Mouse (Mus musculus) heart, adult 2 months (tissue): ENCODE data around the gene Aadacl3. TPM values are rescaled to one million over a fixed set of nuclear protein-coding genes. Genes with fewer than 3 reads are reported as not detected.

Source experiments
- DNase-seq, 2 experiments: peaks; one replicate each; pipeline ENCODE4 v3.0.0; 2021
- H3K27ac ChIP-seq: fragments of 200-600 bp; 2 replicates; pipeline ENCODE4 v1.8.1; 2022
- H3K27me3 ChIP-seq: fragments of 200-500 bp; 2 replicates; pipeline ENCODE4 v1.6.1; 2012; ENCODE audit warnings: mild to moderate bottlenecking, low read length, inconsistent platforms, mixed read lengths; ENCODE audit not compliant: control insufficient read depth, insufficient read depth
- H3K36me3 ChIP-seq: fragments of 200-500 bp; 2 replicates; pipeline ENCODE4 v1.6.1; 2012; ENCODE audit warnings: low read length, inconsistent platforms; ENCODE audit not compliant: control insufficient read depth, insufficient read depth
- H3K4me1 ChIP-seq: fragments of 200-500 bp; 2 replicates; pipeline ENCODE4 v1.6.1; 2011; ENCODE audit warnings: low read length; ENCODE audit not compliant: control insufficient read depth, insufficient read depth
- H3K4me3 ChIP-seq: fragments of 200-600 bp; 2 replicates; pipeline ENCODE4 v1.8.1; 2022
- H3K79me2 ChIP-seq: fragments of 200-500 bp; replicated peaks from 2 replicates; pipeline ENCODE4 v1.6.1; 2012; ENCODE audit warnings: mild to moderate bottlenecking, inconsistent platforms, low read length, moderate library complexity, mixed read lengths; ENCODE audit not compliant: control insufficient read depth, insufficient read depth
- H3K9ac ChIP-seq: fragments of 200-500 bp; 2 replicates; pipeline ENCODE4 v1.6.1; 2012; ENCODE audit warnings: low read depth, mild to moderate bottlenecking, control low read depth, inconsistent platforms, low read length, mixed read lengths
- CTCF ChIP-seq: fragments of 200-600 bp; IDR thresholded peaks from 2 replicates; pipeline ENCODE4 v1.8.1; 2022; ENCODE audit warnings: antibody characterized with exemption, mild to moderate bottlenecking, moderate library complexity
- EP300 ChIP-seq: fragments of 200-500 bp; IDR thresholded peaks from 2 replicates; pipeline ENCODE4 v1.6.1; 2011; ENCODE audit warnings: low read depth, low read length, control low read depth; ENCODE audit not compliant: insufficient read depth
- POLR2A ChIP-seq: fragments of 200-500 bp; IDR thresholded peaks from 2 replicates; pipeline ENCODE4 v1.6.1; 2011; ENCODE audit warnings: mild to moderate bottlenecking, low read depth, low read length, control low read depth; ENCODE audit not compliant: insufficient read depth
- WGBS: fragments of 180-500 bp; shearing (Covaris S2); methylation state at CpG from one replicate; pipeline ENCODE4 v1.1.7; 2018; 5-methylcytosine and 5-hydroxymethylcytosine counted together
- intact Hi-C: fragments of 180-260 bp; cut with DNase I; formaldehyde crosslinking; loops from one replicate; pipeline ENCODE4 v1.15.1; 2025
- polyA plus RNA-seq: library from polyadenylated mRNA; depleted of rRNA; stranded (reverse); fragments of >200 nt; gene quantifications from 2 replicates; pipeline ENCODE4 v1.2.3, GENCODE M21; 2012; rRNA removed
- total RNA-seq, 2 experiments: library from RNA; stranded (reverse); gene quantifications; 2 replicates each; pipeline ENCODE4 v1.2.3; 2021

Aadacl3 gene
- total and polyA plus RNA-seq, 3 experiments = not detected

GRCm38 (mm10) chr4:144424590-144424989, 39.0 kb downstream of the Aadacl3 start:
- H3K4me1 ChIP-seq = no peaks in the 10 kb centered on the region
- H3K27ac ChIP-seq = no peak overlapping the region
- H3K4me3 ChIP-seq = no peak overlapping the region
- no peak for DNase-seq
- no peaks in the 10 kb centered on the region for H3K27me3 ChIP-seq
- no peak overlapping the region for H3K9ac ChIP-seq
- H3K79me2 ChIP-seq = no peaks in the 10 kb centered on the region
- WGBS = 61% methylated on average over 5 of the region's 5 CpGs
- intact Hi-C loops = no loop called here
- TF ChIP-seq EP300 = no peak
- TF ChIP-seq CTCF = no peak
- TF ChIP-seq POLR2A = no peak
- no peaks in the 10 kb centered on the region for H3K36me3 ChIP-seq

GRCm38 (mm10) chr4:144420644-144421043, 42.9 kb downstream of the Aadacl3 start:
- no peaks in the 10 kb centered on the region for H3K27me3 ChIP-seq
- H3K27ac ChIP-seq = no peak overlapping the region
- no peak for DNase-seq
- no peak overlapping the region for H3K4me3 ChIP-seq
- TF ChIP-seq CTCF (peak; percentile 41), POLR2A (no peak), EP300 (no peak)
- no peak overlapping the region for H3K9ac ChIP-seq
- no peaks in the 10 kb centered on the region for H3K79me2 ChIP-seq
- no peaks in the 10 kb centered on the region for H3K36me3 ChIP-seq
- H3K4me1 ChIP-seq = no peaks in the 10 kb centered on the region
- intact Hi-C loops = no loop called here

- 68% methylated on average over 9 of the region's 9 CpGs for WGBS
- intact Hi-C loops = no loop called here
- TF ChIP-seq EP300 (no peak), CTCF (no peak), POLR2A (no peak)
Measured at GRCm38 (mm10) chr4:144408290-144408689, 55.3 kb downstream of the Aadacl3 start, which contains the start of gene Pramef12. Gene Pramef12, minus strand, starts transcription at chr4:144408464.

GRCm38 (mm10) chr4:144406261-144406660, 57.3 kb downstream of the Aadacl3 start:
- Histone ChIP-seq H3K27me3 (peaks cover 2% of the 10 kb centered on the region; the same call in 1 of the 2 replicates), H3K4me3 (no peak overlapping the region), H3K27ac (no peak overlapping the region), H3K9ac (no peak overlapping the region), H3K79me2 (no peaks in the 10 kb centered on the region), H3K36me3 (no peaks in the 10 kb centered on the region), H3K4me1 (peaks cover 2% of the 10 kb centered on the region)
- intact Hi-C loops = no loop called here
- DNase-seq = no peak
- WGBS = 73% methylated on average over 3 of the region's 3 CpGs
- TF ChIP-seq EP300 = no peak
- no peak for TF ChIP-seq POLR2A
- no peak for TF ChIP-seq CTCF

More at GRCm38 (mm10) chr4:144408290-144408689, 55.3 kb downstream of the Aadacl3 start, which contains the start of gene Pramef12:
- no peak within 1 kb of the TSS for H3K27ac ChIP-seq
- H3K4me1 ChIP-seq = peaks cover 2% of the 10 kb centered on the region
- H3K79me2 ChIP-seq = no peaks in the 10 kb centered on the region
- DNase-seq = no peak
- peaks cover 2% of the 10 kb centered on the region; the same call in 1 of the 2 replicates for H3K27me3 ChIP-seq
- no peak within 1 kb of the TSS for H3K9ac ChIP-seq
- no peak within 1 kb of the TSS for H3K4me3 ChIP-seq
- H3K36me3 ChIP-seq = no peaks in the 10 kb centered on the region

GRCm38 (mm10) chr4:144404456-144405086, 59.0 kb downstream of the Aadacl3 start:
- peak in 1 of 2 experiments; percentile 2 for DNase-seq
- no peak overlapping the region for H3K27ac ChIP-seq
- intact Hi-C loops = no loop called here

More at GRCm38 (mm10) chr4:144404456-144405086, 59.0 kb downstream of the Aadacl3 start:
- peak overlapping the region; percentile 59 for H3K9ac ChIP-seq
- TF ChIP-seq POLR2A = no peak
- H3K4me1 ChIP-seq = peaks cover 2% of the 10 kb centered on the region
- H3K4me3 ChIP-seq = no peak overlapping the region
- no peaks in the 10 kb centered on the region for H3K36me3 ChIP-seq
- peaks cover 2% of the 10 kb centered on the region; the same call in 1 of the 2 replicates for H3K27me3 ChIP-seq
- H3K79me2 ChIP-seq = no peaks in the 10 kb centered on the region
- 6% methylated on average over 17 of the region's 17 CpGs for WGBS

Other genes with a start within 250 kb of the Aadacl3 start
- gene Pramel5, start 183.3 kb downstream of the Aadacl3 start, total RNA-seq = not detected
- gene Pramel5, start 183.3 kb downstream of the Aadacl3 start, polyA plus RNA-seq = not detected in 2 replicates
- not detected for gene Gm13128, start 133.5 kb downstream of the Aadacl3 start, total RNA-seq
- not detected in 2 replicates for gene Gm13128, start 133.5 kb downstream of the Aadacl3 start, polyA plus RNA-seq
- not detected for gene Gm13119, start 105.8 kb downstream of the Aadacl3 start, total RNA-seq
- not detected in 2 replicates for gene Gm13119, start 105.8 kb downstream of the Aadacl3 start, polyA plus RNA-seq
- gene Pramef20, start 85.8 kb downstream of the Aadacl3 start, total RNA-seq = not detected
- gene Pramef20, start 85.8 kb downstream of the Aadacl3 start, polyA plus RNA-seq = not detected in 2 replicates
- not detected for gene Pramef12, start 55.3 kb downstream of the Aadacl3 start, total RNA-seq
- 0.08 TPM in 1 of 2 replicates, not detected in the other for gene Pramef12, start 55.3 kb downstream of the Aadacl3 start, polyA plus RNA-seq
- gene 1700012P22Rik, start 25.0 kb downstream of the Aadacl3 start, total RNA-seq = not detected
- not detected in 2 replicates for gene 1700012P22Rik, start 25.0 kb downstream of the Aadacl3 start, polyA plus RNA-seq
- gene Gm9944, start 10.4 kb downstream of the Aadacl3 start, total RNA-seq = not detected
- gene Gm9944, start 10.4 kb downstream of the Aadacl3 start, polyA plus RNA-seq = not detected in 2 replicates
- not detected for gene 9430007A20Rik, start 56.1 kb upstream of the Aadacl3 start, total RNA-seq
- not detected in 2 replicates for gene 9430007A20Rik, start 56.1 kb upstream of the Aadacl3 start, polyA plus RNA-seq
- gene Gm13124, start 101.4 kb upstream of the Aadacl3 start, total RNA-seq = not detected
- gene Gm13124, start 101.4 kb upstream of the Aadacl3 start, polyA plus RNA-seq = not detected in 2 replicates
- not detected for gene Aadacl4, start 150.0 kb upstream of the Aadacl3 start, total RNA-seq
- not detected in 2 replicates for gene Aadacl4, start 150.0 kb upstream of the Aadacl3 start, polyA plus RNA-seq
- gene Gm436, start 222.6 kb upstream of the Aadacl3 start, total RNA-seq = not detected
- not detected in 2 replicates for gene Gm436, start 222.6 kb upstream of the Aadacl3 start, polyA plus RNA-seq